Mouse (Mus musculus) lung, embryonic 15.5 days (tissue): Measurements from ENCODE around the gene Gm853. TPM values are rescaled to one million over a fixed set of nuclear protein-coding genes. Genes with fewer than 3 reads are reported as not detected.

Experiments used
- ATAC-seq: fragments of 200-750 bp; cut with Nextera tagmentation; 2 replicates; pipeline ENCODE4 v1.8.0; 2017; ENCODE audit warnings: moderate number of reproducible peaks, borderline replicate concordance; ENCODE audit not compliant: low FRiP score, low TSS enrichment; ENCODE audit errors: extremely low read depth
- H3K27ac ChIP-seq: fragments of 300-500 bp; sonication (generic); 2 replicates; pipeline ENCODE4 v1.5.1; 2015; ENCODE audit warnings: moderate library complexity, mild to moderate bottlenecking, inconsistent platforms
- H3K27me3 ChIP-seq: fragments of 300-500 bp; sonication (generic); 2 replicates; pipeline ENCODE4 v1.6.1; 2015; ENCODE audit warnings: inconsistent platforms
- H3K36me3 ChIP-seq: fragments of 300-500 bp; sonication (generic); 2 replicates; pipeline ENCODE4 v1.6.1; 2015; ENCODE audit warnings: inconsistent platforms
- H3K4me1 ChIP-seq: fragments of 300-500 bp; sonication (generic); 2 replicates; pipeline ENCODE4 v1.6.1; 2015; ENCODE audit warnings: inconsistent platforms
- H3K4me2 ChIP-seq: fragments of 300-500 bp; sonication (generic); 2 replicates; pipeline ENCODE4 v1.6.1; 2015; ENCODE audit warnings: inconsistent platforms, mild to moderate bottlenecking, moderate library complexity
- H3K4me3 ChIP-seq: fragments of 300-500 bp; sonication (generic); 2 replicates; pipeline ENCODE4 v1.5.1; 2015; ENCODE audit warnings: mild to moderate bottlenecking, inconsistent platforms
- H3K9ac ChIP-seq: fragments of 300-500 bp; sonication (generic); 2 replicates; pipeline ENCODE4 v1.6.1; 2015; ENCODE audit warnings: inconsistent platforms
- H3K9me3 ChIP-seq: fragments of 300-500 bp; sonication (generic); 2 replicates; pipeline ENCODE4 v1.6.1; 2016; ENCODE audit warnings: inconsistent platforms
- WGBS: fragments of 180-500 bp; shearing (Covaris S2); methylation state at CpG from one replicate; pipeline ENCODE4 v1.1.7; 2015; 5-methylcytosine and 5-hydroxymethylcytosine counted together
- polyA plus RNA-seq: library from polyadenylated mRNA; unstranded; fragments of >200 nt; fragmentation: Nextera tagmentation; extraction: Ambion mirVana; gene quantifications from 2 replicates; pipeline ENCODE4 v1.2.1, GENCODE M21; 2015

The Gm853 gene
- polyA plus RNA-seq, result not detected in 2 replicates

- H3K27me3 ChIP-seq, result no peaks in the 10 kb centered on the region
- no peak within 1 kb of the TSS for H3K9ac ChIP-seq
- H3K27ac ChIP-seq, result no peak within 1 kb of the TSS
- no peak for ATAC-seq
- H3K4me2 ChIP-seq, result no peak within 1 kb of the TSS
- H3K4me1 ChIP-seq, result no peaks in the 10 kb centered on the region
- no peaks in the 10 kb centered on the region for H3K9me3 ChIP-seq
- no peak within 1 kb of the TSS for H3K4me3 ChIP-seq
- H3K36me3 ChIP-seq, result no peaks in the 10 kb centered on the region
- WGBS, result 64% methylated on average over 4 of the region's 4 CpGs
Measured at GRCm38 (mm10) chr4:130222179-130222578, at the start of gene Gm853. Gene Gm853, minus strand, starts transcription at chr4:130222401.

GRCm38 (mm10) chr4:130270611-130271347 lies 48.6 kb upstream of the Gm853 start:
- Histone ChIP-seq H3K27ac (no peak overlapping the region), H3K27me3 (peaks cover 33% of the 10 kb centered on the region), H3K36me3 (no peaks in the 10 kb centered on the region), H3K4me2 (no peak overlapping the region), H3K4me3 (no peak overlapping the region), H3K4me1 (peaks cover 22% of the 10 kb centered on the region), H3K9me3 (no peaks in the 10 kb centered on the region), H3K9ac (no peak overlapping the region)
- ATAC-seq, result no peak
- WGBS, result 74% methylated on average over 6 of the region's 6 CpGs

- no peak overlapping the region for H3K4me2 ChIP-seq
- H3K4me1 ChIP-seq, result peaks cover 18% of the 10 kb centered on the region
- no peaks in the 10 kb centered on the region for H3K9me3 ChIP-seq
- H3K36me3 ChIP-seq, result no peaks in the 10 kb centered on the region
- H3K4me3 ChIP-seq, result no peak overlapping the region
- no peak overlapping the region for H3K27ac ChIP-seq
- peaks cover 26% of the 10 kb centered on the region for H3K27me3 ChIP-seq
- 54% methylated on average over 8 of the region's 8 CpGs for WGBS
- no peak overlapping the region for H3K9ac ChIP-seq
- no peak for ATAC-seq
Measured at GRCm38 (mm10) chr4:130270089-130270488, 47.9 kb upstream of the Gm853 start.

- Histone ChIP-seq H3K4me1 (peaks cover 5% of the 10 kb centered on the region), H3K4me2 (no peak overlapping the region), H3K27me3 (peaks cover 23% of the 10 kb centered on the region; the same call in 1 of the 2 replicates), H3K4me3 (no peak overlapping the region), H3K9ac (no peak overlapping the region), H3K27ac (no peak overlapping the region), H3K36me3 (no peaks in the 10 kb centered on the region), H3K9me3 (no peaks in the 10 kb centered on the region)
- 73% methylated on average over 10 of the region's 10 CpGs for WGBS
- no peak for ATAC-seq
Measured at GRCm38 (mm10) chr4:130268736-130269135, 46.5 kb upstream of the Gm853 start.

GRCm38 (mm10) chr4:130267069-130267468 lies 44.9 kb upstream of the Gm853 start:
- Histone ChIP-seq H3K4me1 (peaks cover 4% of the 10 kb centered on the region; the same call in 1 of the 2 replicates), H3K4me2 (peak overlapping the region; percentile 33), H3K9me3 (no peaks in the 10 kb centered on the region), H3K4me3 (no peak overlapping the region), H3K36me3 (no peaks in the 10 kb centered on the region), H3K9ac (no peak overlapping the region), H3K27ac (no peak overlapping the region), H3K27me3 (peaks cover 13% of the 10 kb centered on the region; the same call in 1 of the 2 replicates)
- no peak for ATAC-seq
- 62% methylated on average over 7 of the region's 7 CpGs for WGBS

GRCm38 (mm10) chr4:130266601-130267000 lies 44.4 kb upstream of the Gm853 start:
- Histone ChIP-seq H3K27me3 (peaks cover 10% of the 10 kb centered on the region; the same call in 1 of the 2 replicates), H3K9me3 (no peaks in the 10 kb centered on the region), H3K27ac (no peak overlapping the region), H3K4me3 (no peak overlapping the region), H3K9ac (no peak overlapping the region), H3K4me2 (peak overlapping the region; percentile 33), H3K4me1 (peaks cover 4% of the 10 kb centered on the region; the same call in 1 of the 2 replicates), H3K36me3 (no peaks in the 10 kb centered on the region)
- ATAC-seq, result no peak
- 59% methylated on average over 9 of the region's 9 CpGs for WGBS

- 21% methylated on average over 24 of the region's 24 CpGs for WGBS
- Histone ChIP-seq H3K4me2 (no peak overlapping the region), H3K4me3 (no peak overlapping the region), H3K9me3 (no peaks in the 10 kb centered on the region), H3K27me3 (peaks cover 10% of the 10 kb centered on the region; the same call in 1 of the 2 replicates), H3K27ac (no peak overlapping the region), H3K9ac (no peak overlapping the region), H3K36me3 (no peaks in the 10 kb centered on the region), H3K4me1 (peaks cover 4% of the 10 kb centered on the region; the same call in 1 of the 2 replicates)
- 0 out of 2 replicates have a peak, but pooled peaks have one; percentile 24 for ATAC-seq
Measured at GRCm38 (mm10) chr4:130264698-130265349, 42.6 kb upstream of the Gm853 start.

GRCm38 (mm10) chr4:130264131-130264530 lies 41.9 kb upstream of the Gm853 start:
- 44% methylated on average over 11 of the region's 11 CpGs for WGBS
- no peak overlapping the region for H3K27ac ChIP-seq
- H3K9ac ChIP-seq, result no peak overlapping the region
- no peaks in the 10 kb centered on the region for H3K36me3 ChIP-seq
- H3K4me1 ChIP-seq, result peaks cover 4% of the 10 kb centered on the region; the same call in 1 of the 2 replicates
- no peak for ATAC-seq
- no peak overlapping the region for H3K4me3 ChIP-seq
- no peak overlapping the region for H3K4me2 ChIP-seq
- no peaks in the 10 kb centered on the region for H3K9me3 ChIP-seq
- peaks cover 10% of the 10 kb centered on the region; the same call in 1 of the 2 replicates for H3K27me3 ChIP-seq

GRCm38 (mm10) chr4:130260406-130260805 lies 38.2 kb upstream of the Gm853 start:
- Histone ChIP-seq H3K36me3 (no peaks in the 10 kb centered on the region), H3K4me2 (no peak overlapping the region), H3K9me3 (no peaks in the 10 kb centered on the region), H3K9ac (no peak overlapping the region), H3K4me3 (no peak overlapping the region), H3K27me3 (peaks cover 10% of the 10 kb centered on the region; the same call in 1 of the 2 replicates), H3K4me1 (no peaks in the 10 kb centered on the region), H3K27ac (no peak overlapping the region)
- 29% methylated on average over 5 of the region's 5 CpGs for WGBS
- no peak for ATAC-seq

- Histone ChIP-seq H3K36me3 (no peaks in the 10 kb centered on the region), H3K4me1 (no peaks in the 10 kb centered on the region), H3K9me3 (no peaks in the 10 kb centered on the region), H3K4me3 (no peak overlapping the region), H3K9ac (no peak overlapping the region), H3K27ac (no peak overlapping the region), H3K4me2 (no peak overlapping the region), H3K27me3 (no peaks in the 10 kb centered on the region)
- WGBS, result 65% methylated on average over 8 of the region's 8 CpGs
- ATAC-seq, result peak; percentile 35; the same call in 1 of the 2 replicates
Measured at GRCm38 (mm10) chr4:130252441-130253157, 30.4 kb upstream of the Gm853 start.

GRCm38 (mm10) chr4:130251763-130252162 lies 29.6 kb upstream of the Gm853 start:
- Histone ChIP-seq H3K9me3 (no peaks in the 10 kb centered on the region), H3K4me3 (no peak overlapping the region), H3K36me3 (no peaks in the 10 kb centered on the region), H3K9ac (no peak overlapping the region), H3K4me1 (no peaks in the 10 kb centered on the region), H3K4me2 (no peak overlapping the region), H3K27me3 (no peaks in the 10 kb centered on the region), H3K27ac (no peak overlapping the region)
- WGBS, result 39% methylated on average over 3 of the region's 3 CpGs
- no peak for ATAC-seq
